Mouse (Mus musculus) CH12.LX (cell line): Measurements from ENCODE around the gene Nsun2. TPM values are rescaled to one million over a fixed set of nuclear protein-coding genes. Genes with fewer than 3 reads are reported as not detected.

Experiments used
- DNase-seq: peaks from one replicate; pipeline ENCODE4 v3.0.0-alpha.2; 2013; ENCODE audit errors: extremely low read depth
- H3K27ac ChIP-seq: 2 replicates; pipeline ENCODE4 v1.5.1; 2012; ENCODE audit warnings: low read depth, mild to moderate bottlenecking, control low read depth, moderate library complexity; ENCODE audit not compliant: insufficient read depth
- H3K27me3 ChIP-seq: replicated peaks from 2 replicates; pipeline ENCODE3; 2012; ENCODE audit warnings: inconsistent platforms
- H3K36me3 ChIP-seq, 2 experiments: replicated peaks in 1 of 2; 2 replicates each; pipeline versions ENCODE3 to v1.6.1; 2012; ENCODE audit warnings: inconsistent platforms in 1 of 2, low read length in 1 of 2, mild to moderate bottlenecking in 1 of 2, mixed read lengths in 1 of 2, moderate library complexity in 1 of 2; ENCODE audit not compliant: control insufficient read depth in 1 of 2, insufficient read depth in 1 of 2
- H3K4me1 ChIP-seq, 2 experiments: 2 replicates each; pipeline ENCODE4 v1.6.1; 2012; ENCODE audit warnings: inconsistent platforms in 1 of 2, moderate library complexity in 1 of 2; ENCODE audit not compliant: insufficient read depth in 2 of 2, control insufficient read depth in 1 of 2
- H3K4me2 ChIP-seq: 2 replicates; pipeline ENCODE4 v1.6.1; 2012; ENCODE audit warnings: low read depth, mild to moderate bottlenecking, control low read depth; ENCODE audit not compliant: poor library complexity, insufficient read depth, severe bottlenecking
- H3K4me3 ChIP-seq, 3 experiments: fragments of 150-350 bp in 1 of 3; sonication (generic) in 1 of 3; replicated peaks in 1 of 3; 2 replicates each; pipeline versions ENCODE3 to v1.5.1; 2011 to 2012; ENCODE audit warnings: low read depth in 2 of 3, low read length in 2 of 3, mild to moderate bottlenecking in 2 of 3, moderate library complexity in 2 of 3, control low read depth in 1 of 3, improper control_type of control experiment in 1 of 3, inconsistent platforms in 1 of 3, mixed read lengths in 1 of 3; ENCODE audit not compliant: poor library complexity in 1 of 3
- H3K79me2 ChIP-seq: replicated peaks from 2 replicates; pipeline ENCODE4 v1.6.1; 2012; ENCODE audit warnings: mild to moderate bottlenecking, moderate library complexity; ENCODE audit not compliant: control insufficient read depth, poor library complexity, insufficient read depth, severe bottlenecking; ENCODE audit errors: extremely low read depth
- H3K9ac ChIP-seq: 2 replicates; pipeline ENCODE4 v1.6.1; 2012; ENCODE audit warnings: low read depth, mild to moderate bottlenecking, control low read depth, moderate library complexity; ENCODE audit not compliant: insufficient read depth
- H3K9me3 ChIP-seq: replicated peaks from 2 replicates; pipeline ENCODE3; 2012; ENCODE audit warnings: low read length, inconsistent platforms, mixed read lengths
- BHLHE40 ChIP-seq: IDR thresholded peaks from 2 replicates; pipeline ENCODE4 v1.6.1; 2011; ENCODE audit warnings: mild to moderate bottlenecking, low read depth, low read length, improper control_type of control experiment
- CHD1 ChIP-seq: IDR thresholded peaks from 2 replicates; pipeline ENCODE4 v1.6.1; 2012; ENCODE audit warnings: low read depth, low read length, improper control_type of control experiment, inconsistent platforms
- CHD2 ChIP-seq: IDR thresholded peaks from 2 replicates; pipeline ENCODE4 v1.6.1; 2011; ENCODE audit warnings: low read length, improper control_type of control experiment
- CTCF ChIP-seq, 2 experiments: IDR thresholded peaks in 1 of 2; conservative IDR thresholded peaks in 1 of 2; 2 replicates each; pipeline ENCODE4 v1.5.1; 2011 to 2012; ENCODE audit warnings: low read depth in 2 of 2, low read length in 2 of 2, improper control_type of control experiment in 1 of 2, inconsistent platforms in 1 of 2, mild to moderate bottlenecking in 1 of 2, moderate library complexity in 1 of 2
- E2F4 ChIP-seq: IDR thresholded peaks from 2 replicates; pipeline ENCODE4 v1.6.1; 2011; ENCODE audit warnings: low read depth, low read length, improper control_type of control experiment; ENCODE audit not compliant: insufficient replicate concordance
- EP300 ChIP-seq: IDR thresholded peaks from 2 replicates; pipeline ENCODE4 v1.6.1; 2011; ENCODE audit warnings: low read length, improper control_type of control experiment
- ETS1 ChIP-seq: conservative IDR thresholded peaks from 2 replicates; pipeline ENCODE4 v1.6.1; 2012; ENCODE audit warnings: low read depth, mild to moderate bottlenecking, inconsistent platforms, low read length, improper control_type of control experiment, moderate library complexity
- GABPA ChIP-seq: IDR thresholded peaks from 2 replicates; pipeline ENCODE4 v1.6.1; 2012; ENCODE audit warnings: low read depth, low read length, improper control_type of control experiment, inconsistent platforms; ENCODE audit not compliant: insufficient replicate concordance
- HCFC1 ChIP-seq: IDR thresholded peaks from 2 replicates; pipeline ENCODE4 v1.6.1; 2012; ENCODE audit warnings: low read depth, mild to moderate bottlenecking, inconsistent platforms, low read length, improper control_type of control experiment
- IRF4 ChIP-seq: IDR thresholded peaks from 2 replicates; pipeline ENCODE4 v1.6.1; 2014; ENCODE audit warnings: low read depth, mild to moderate bottlenecking, inconsistent platforms, low read length, improper control_type of control experiment
- JUND ChIP-seq: conservative IDR thresholded peaks from 2 replicates; pipeline ENCODE4 v1.6.1; 2011; ENCODE audit warnings: low read depth, low read length, improper control_type of control experiment
- MAFK ChIP-seq: IDR thresholded peaks from 2 replicates; pipeline ENCODE4 v1.6.1; 2011; ENCODE audit warnings: low read length, improper control_type of control experiment; ENCODE audit not compliant: insufficient replicate concordance
- MAX ChIP-seq: IDR thresholded peaks from 2 replicates; pipeline ENCODE4 v1.6.1; 2011; ENCODE audit warnings: low read length, improper control_type of control experiment
- MAZ ChIP-seq: IDR thresholded peaks from 2 replicates; pipeline ENCODE4 v1.6.1; 2012; ENCODE audit warnings: low read depth, mild to moderate bottlenecking, inconsistent platforms, low read length, improper control_type of control experiment, moderate library complexity
- MEF2A ChIP-seq: IDR thresholded peaks from 2 replicates; pipeline ENCODE4 v1.6.1; 2014; ENCODE audit warnings: low read depth, mild to moderate bottlenecking, inconsistent platforms, low read length, improper control_type of control experiment, borderline replicate concordance
- MXI1 ChIP-seq: IDR thresholded peaks from 2 replicates; pipeline ENCODE4 v1.6.1; 2011; ENCODE audit warnings: mild to moderate bottlenecking, low read depth, low read length, improper control_type of control experiment
- MYC ChIP-seq: IDR thresholded peaks from 2 replicates; pipeline ENCODE4 v1.6.1; 2011; ENCODE audit warnings: low read depth, mild to moderate bottlenecking, improper control_type of control experiment, low read length
- NELFE ChIP-seq: IDR thresholded peaks from 2 replicates; pipeline ENCODE4 v1.6.1; 2011; ENCODE audit warnings: low read depth, low read length, improper control_type of control experiment
- NRF1 ChIP-seq: IDR thresholded peaks from 2 replicates; pipeline ENCODE4 v1.6.1; 2014; ENCODE audit warnings: low read depth, mild to moderate bottlenecking, inconsistent platforms, low read length, improper control_type of control experiment, moderate library complexity
- PAX5 ChIP-seq: IDR thresholded peaks from 2 replicates; pipeline ENCODE4 v1.6.1; 2012; ENCODE audit warnings: low read length, inconsistent platforms, mixed read lengths
- POLR2AphosphoS2 ChIP-seq: IDR thresholded peaks from 2 replicates; pipeline ENCODE4 v1.6.1; 2011; ENCODE audit warnings: low read depth, low read length, improper control_type of control experiment
- RAD21 ChIP-seq: IDR thresholded peaks from 2 replicates; pipeline ENCODE4 v1.6.1; 2011; ENCODE audit warnings: low read depth, mild to moderate bottlenecking, low read length, improper control_type of control experiment, moderate library complexity
- SIN3A ChIP-seq: IDR thresholded peaks from 2 replicates; pipeline ENCODE4 v1.6.1; 2012; ENCODE audit warnings: low read length, improper control_type of control experiment, inconsistent platforms
- SMC3 ChIP-seq: IDR thresholded peaks from 2 replicates; pipeline ENCODE4 v1.6.1; 2011; ENCODE audit warnings: low read depth, low read length, improper control_type of control experiment
- TBP ChIP-seq: conservative IDR thresholded peaks from 2 replicates; pipeline ENCODE4 v1.6.1; 2011; ENCODE audit warnings: low read depth, low read length, improper control_type of control experiment
- TCF12 ChIP-seq: IDR thresholded peaks from 2 replicates; pipeline ENCODE4 v1.6.1; 2014; ENCODE audit warnings: low read depth, mild to moderate bottlenecking, inconsistent platforms, low read length, improper control_type of control experiment
- UBTF ChIP-seq: IDR thresholded peaks from 2 replicates; pipeline ENCODE4 v1.6.1; 2012; ENCODE audit warnings: low read depth, mild to moderate bottlenecking, inconsistent platforms, low read length, improper control_type of control experiment, moderate library complexity
- USF2 ChIP-seq: conservative IDR thresholded peaks from 2 replicates; pipeline ENCODE4 v1.6.1; 2011; ENCODE audit warnings: low read depth, low read length, improper control_type of control experiment
- ZMIZ1 ChIP-seq: IDR thresholded peaks from 2 replicates; pipeline ENCODE4 v1.6.1; 2012; ENCODE audit warnings: low read depth, mild to moderate bottlenecking, inconsistent platforms, low read length, improper control_type of control experiment
- dilution Hi-C: fragments of 300-500 bp; cut with MboI; formaldehyde crosslinking; loops from 2 replicates; pipeline ENCODE4 v1.14.3; 2020; ENCODE audit warnings: low sequenced_read_pairs; ENCODE audit not compliant: extremely low pct_unique_long_range_greater_than_20kb, extremely low pct_ligation_motif_present
- in situ Hi-C: fragments of 300-500 bp; cut with MboI; formaldehyde crosslinking; loops from 3 replicates; pipeline ENCODE4 v1.14.3; 2019; ENCODE audit warnings: low sequenced_read_pairs, low pct_ligation_motif_present, low pct_unique_long_range_greater_than_20kb, mixed read lengths
- polyA plus RNA-seq: library from polyadenylated mRNA; unstranded; fragments of >175 nt; gene quantifications from 2 replicates; pipeline ENCODE4 v1.2.1, GENCODE M21; 2012; ENCODE audit warnings: low read depth; ENCODE audit not compliant: insufficient read length
- total RNA-seq, 2 experiments: library from RNA; depleted of rRNA; stranded (reverse); fragments of 300-350 nt in 1 of 2; fragments of >200 nt in 1 of 2; gene quantifications; 2 replicates each; pipeline ENCODE4 v1.2.3; 2012 to 2014

Gene Nsun2
- total and polyA plus RNA-seq, 3 experiments: 178 to 292 (median 279) TPM

GRCm38 (mm10) chr13:69672565-69672964 is 139.0 kb downstream of the Nsun2 start:
- no peak for DNase-seq
- Histone ChIP-seq H3K27me3 (peaks cover 23% of the 10 kb centered on the region), H3K27ac (no peak overlapping the region), H3K4me2 (no peak overlapping the region), H3K79me2 (no peaks in the 10 kb centered on the region), H3K9ac (no peak overlapping the region), H3K9me3 (peaks cover 2% of the 10 kb centered on the region), H3K4me3 (no peak overlapping the region), H3K4me1 (no peaks in the 10 kb centered on the region), H3K36me3 (no peaks in the 10 kb centered on the region)
- TF ChIP-seq MEF2A (no peak), PAX5 (no peak), ETS1 (no peak), CHD2 (no peak), MAX (no peak), POLR2AphosphoS2 (no peak), SIN3A (no peak), USF2 (no peak), MYC (no peak), TCF12 (no peak), MAZ (no peak), CTCF (conservative IDR thresholded peaks at IDR 0.05 in 1 of 2, IDR thresholded peaks at IDR 0.05 in 1 of 2; ENCODE audit: low read depth in 2 of 2, low read length in 2 of 2) (no peak), MXI1 (no peak), EP300 (no peak), E2F4 (no peak), NRF1 (no peak), TBP (no peak)
- in situ Hi-C loops (no loop called here), dilution Hi-C loops (no loop called here)

- H3K27me3 ChIP-seq: peaks cover 30% of the 10 kb centered on the region
- in situ Hi-C loops (no loop called here), dilution Hi-C loops (no loop called here)
- no peak overlapping the region for H3K4me2 ChIP-seq
- H3K9me3 ChIP-seq: peaks cover 2% of the 10 kb centered on the region
- H3K79me2 ChIP-seq: no peaks in the 10 kb centered on the region
- no peaks in the 10 kb centered on the region for H3K4me1 ChIP-seq
- no peak overlapping the region for H3K9ac ChIP-seq
- no peaks in the 10 kb centered on the region for H3K36me3 ChIP-seq
- TF ChIP-seq MAX (no peak), EP300 (no peak), CHD2 (no peak), UBTF (no peak), JUND (no peak), BHLHE40 (no peak), SMC3 (no peak), NELFE (no peak), USF2 (no peak), ZMIZ1 (no peak), CHD1 (no peak), HCFC1 (no peak), SIN3A (no peak), IRF4 (no peak), RAD21 (no peak), MAFK (no peak), GABPA (no peak), PAX5 (no peak)
- no peak overlapping the region for H3K4me3 ChIP-seq
- H3K27ac ChIP-seq: no peak overlapping the region
- no peak for DNase-seq
Measured at GRCm38 (mm10) chr13:69673197-69673920, 139.8 kb downstream of the Nsun2 start.
